Mouse (Mus musculus): ENCODE results near the gene Itgb2l.
A peak's percentile ranks its signal among the peaks of the same experiment; 100 is the strongest.
"Not testable (repeated sequence)": the region's sequence is repeated elsewhere in the genome, so short reads cannot be mapped to it uniquely, and the experiment has no call there.

The Itgb2l gene

DNA sequence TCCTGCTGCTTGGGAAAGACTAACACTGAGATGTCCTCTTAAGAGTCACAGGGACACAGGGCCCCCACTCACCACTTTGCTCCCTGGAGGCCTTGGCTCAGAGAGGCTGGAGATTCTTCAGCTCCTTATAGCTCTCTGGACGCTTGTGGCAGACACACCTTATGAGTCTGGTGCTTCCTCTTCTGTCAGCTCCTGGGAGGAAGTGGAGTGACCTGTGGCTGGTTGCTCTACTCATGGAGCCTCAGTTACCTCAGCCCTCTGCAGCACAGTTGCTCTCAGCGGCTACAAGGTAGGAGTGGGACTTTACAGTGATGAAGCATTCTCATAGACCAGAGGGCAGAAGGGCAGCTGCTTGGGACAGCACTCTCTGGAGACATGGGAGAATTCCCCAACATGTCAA lies at the start of gene Itgb2l:
TSS of gene Itgb2l (minus strand) at position 152 of the 400 bp plus-strand sequence.
- DNase-seq (ENCODE audit: low spot score in 2 of 2), result no peak

DNA sequence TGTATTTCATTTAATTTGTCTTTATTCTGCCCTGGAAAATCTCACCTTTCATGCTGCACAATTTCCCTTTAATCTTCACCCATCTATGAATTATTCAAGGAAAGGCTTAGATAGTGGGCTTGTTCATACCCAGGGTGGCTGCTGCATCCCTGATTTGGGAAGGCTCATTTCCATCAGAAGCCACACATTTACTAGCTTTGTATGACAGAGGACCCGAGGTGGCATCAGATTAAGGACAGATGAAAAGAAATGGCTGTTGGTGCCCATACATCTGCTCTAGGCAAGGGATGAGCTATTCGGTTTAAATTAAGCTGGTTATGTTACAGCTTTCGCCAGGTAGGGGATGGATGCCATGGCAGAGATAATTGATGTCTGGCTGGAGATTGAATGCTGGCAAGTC lies 48.1 kb upstream of the Itgb2l start:
- no peak for DNase-seq (ENCODE audit: low spot score in 2 of 2)

DNA sequence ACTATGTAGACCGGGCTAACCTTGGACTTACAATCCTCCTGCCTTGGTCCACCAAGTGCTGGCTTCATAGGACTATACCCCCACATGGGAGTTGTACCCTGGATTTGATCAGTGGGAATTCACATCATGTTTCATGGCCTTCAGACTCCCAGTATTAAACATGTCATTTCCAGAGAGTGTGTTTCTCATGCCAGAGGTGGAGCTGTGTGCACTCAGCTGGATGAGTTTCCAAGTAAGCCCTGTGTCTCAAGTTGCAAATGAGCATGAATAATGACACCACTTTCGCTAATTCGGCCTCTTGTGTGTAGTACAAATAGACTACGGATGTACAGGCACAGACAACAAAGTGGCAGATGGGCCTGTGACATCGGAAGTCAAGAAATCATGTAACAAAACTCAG lies 44.6 kb upstream of the Itgb2l start:
- DNase-seq (ENCODE audit: low spot score in 2 of 2), result no peak

- no peak for DNase-seq (ENCODE audit: low spot score in 2 of 2)
Measured at GRCm38 (mm10) chr16:96487007-96487684, 43.7 kb upstream of the Itgb2l start.

DNA sequence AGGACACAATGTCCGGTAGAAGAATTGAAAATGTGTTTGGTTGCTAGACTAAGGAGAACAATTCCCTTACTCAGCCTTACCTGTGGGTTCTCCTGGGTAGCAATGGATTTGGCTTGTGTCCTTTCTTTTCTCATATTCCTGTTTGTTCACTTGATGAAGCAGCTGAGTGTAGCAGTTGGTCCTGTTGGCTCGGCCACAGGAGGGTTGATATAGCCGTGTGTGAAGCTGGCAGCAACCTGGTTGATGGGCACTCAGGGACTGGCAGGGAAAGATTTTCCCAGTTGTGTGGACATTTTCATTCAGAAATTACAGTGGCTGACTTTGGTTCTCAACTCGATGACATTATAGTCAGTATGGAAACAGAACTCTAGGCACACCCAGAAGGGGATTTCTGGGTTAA lies 38.4 kb upstream of the Itgb2l start:
- DNase-seq (ENCODE audit: low spot score in 2 of 2), result no peak

DNA sequence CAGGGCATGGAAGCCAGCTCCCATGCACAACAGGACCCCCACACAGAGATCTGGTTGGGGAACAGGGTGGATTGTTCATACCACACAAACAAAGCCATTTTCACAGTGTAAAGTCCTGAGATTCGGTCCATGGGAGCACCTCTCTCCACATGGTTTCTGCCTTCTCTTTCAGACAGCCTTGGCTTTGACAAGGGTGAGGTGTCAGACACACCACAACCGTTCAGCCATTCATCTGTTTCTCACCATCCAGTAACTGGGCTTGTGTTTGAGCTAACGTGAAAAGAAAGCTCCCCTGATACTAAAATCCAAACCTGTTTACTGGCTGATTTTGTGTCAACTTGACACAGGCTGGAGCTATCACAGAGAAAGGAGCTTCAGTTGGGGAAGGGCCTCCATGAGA lies 30.8 kb upstream of the Itgb2l start:
- no peak for DNase-seq (ENCODE audit: low spot score in 2 of 2)

DNA sequence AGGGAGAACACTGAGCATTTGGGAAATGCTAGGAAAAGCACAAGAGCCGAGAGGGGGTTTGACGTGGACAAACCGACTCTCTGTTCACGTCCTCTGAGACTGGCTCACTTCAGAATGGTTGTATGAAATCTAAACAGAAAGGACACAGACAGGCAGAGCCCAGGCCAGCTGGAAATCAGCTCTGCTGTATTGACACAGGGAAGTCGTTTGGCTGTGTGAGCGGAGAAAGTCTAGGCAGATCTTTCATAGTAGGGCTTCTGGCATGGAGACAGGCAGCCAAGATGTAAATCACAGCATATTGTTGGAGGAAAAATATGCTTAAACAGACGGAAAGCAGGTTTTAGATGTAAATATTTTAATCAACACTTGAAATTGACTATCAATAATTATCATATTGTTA lies 29.4 kb upstream of the Itgb2l start:
- no peak for DNase-seq (ENCODE audit: low spot score in 2 of 2)

DNA sequence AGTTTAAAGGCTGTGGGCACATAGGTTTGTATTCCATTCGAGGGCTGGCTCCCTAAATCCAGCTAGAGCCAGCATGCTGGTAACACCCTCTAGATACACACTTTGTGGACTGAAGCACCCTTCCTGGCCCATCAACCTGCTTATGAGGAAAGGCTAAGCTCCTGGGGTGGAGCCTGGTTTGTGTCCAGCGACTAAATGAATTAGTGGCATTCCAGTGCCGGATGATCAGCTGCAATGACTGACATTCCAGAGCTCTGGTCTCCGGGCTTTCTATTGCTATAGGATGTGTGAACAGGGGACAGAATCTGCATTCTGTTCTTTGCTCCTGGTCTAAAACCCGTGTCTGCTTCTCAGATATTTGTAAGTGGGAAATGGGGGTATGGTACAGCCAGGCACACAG lies 28.9 kb upstream of the Itgb2l start:
- DNase-seq (ENCODE audit: low spot score in 2 of 2), result no peak

- DNase-seq (ENCODE audit: low spot score in 2 of 2), result no peak
Measured at GRCm38 (mm10) chr16:96469640-96470039, 26.2 kb upstream of the Itgb2l start.

- peak; percentile 59 to 62 for DNase-seq (ENCODE audit: low spot score in 2 of 2)
Measured at GRCm38 (mm10) chr16:96468698-96469097, 25.3 kb upstream of the Itgb2l start.

DNA sequence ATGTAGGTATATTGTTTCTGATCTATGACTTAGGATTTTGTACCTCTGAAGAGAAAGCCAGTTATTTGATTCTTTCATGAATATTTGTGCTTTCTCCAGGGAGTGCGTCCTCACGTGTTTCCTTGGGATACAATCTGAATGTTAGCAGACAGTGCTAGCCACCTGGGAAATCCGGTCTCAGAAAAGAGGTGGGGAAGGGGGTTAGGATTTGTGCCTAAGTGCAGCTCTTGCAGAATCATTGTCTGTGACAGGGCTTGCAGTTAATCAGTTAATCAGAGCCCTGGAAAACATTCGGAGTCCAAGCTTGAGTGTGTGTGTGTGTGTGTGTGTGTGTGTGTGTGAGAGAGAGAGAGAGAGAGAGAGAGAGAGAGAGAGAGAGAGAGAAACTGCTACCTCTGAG lies 24.6 kb upstream of the Itgb2l start:
- no peak for DNase-seq (ENCODE audit: low spot score in 2 of 2)

- DNase-seq (ENCODE audit: low spot score in 2 of 2), result peak; percentile 76 to 94
Measured at GRCm38 (mm10) chr16:96467445-96467844, 24.0 kb upstream of the Itgb2l start, which contains the start of gene Pcp4. Gene Pcp4 (plus strand): TSS chr16:96467606.

DNA sequence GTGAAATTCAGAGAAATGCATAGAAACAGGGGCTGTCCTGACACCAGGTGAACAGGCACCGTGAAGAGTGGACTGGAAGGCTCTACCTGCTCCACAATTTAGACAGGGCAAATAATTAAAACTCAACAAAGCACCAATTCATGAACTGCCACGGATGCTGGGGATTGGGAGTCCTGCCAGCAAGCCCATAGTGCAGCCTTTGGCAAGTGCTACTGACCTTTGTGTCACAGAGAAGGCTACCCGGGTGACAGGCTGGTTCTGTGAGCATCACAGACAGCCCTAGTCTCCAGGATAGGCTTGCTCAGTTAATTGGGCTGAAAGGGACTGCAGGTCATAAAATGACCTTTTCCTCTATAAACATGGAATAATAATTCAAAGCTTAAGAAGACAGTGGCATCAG lies 17.4 kb upstream of the Itgb2l start:
- DNase-seq (ENCODE audit: low spot score in 2 of 2), result no peak

DNA sequence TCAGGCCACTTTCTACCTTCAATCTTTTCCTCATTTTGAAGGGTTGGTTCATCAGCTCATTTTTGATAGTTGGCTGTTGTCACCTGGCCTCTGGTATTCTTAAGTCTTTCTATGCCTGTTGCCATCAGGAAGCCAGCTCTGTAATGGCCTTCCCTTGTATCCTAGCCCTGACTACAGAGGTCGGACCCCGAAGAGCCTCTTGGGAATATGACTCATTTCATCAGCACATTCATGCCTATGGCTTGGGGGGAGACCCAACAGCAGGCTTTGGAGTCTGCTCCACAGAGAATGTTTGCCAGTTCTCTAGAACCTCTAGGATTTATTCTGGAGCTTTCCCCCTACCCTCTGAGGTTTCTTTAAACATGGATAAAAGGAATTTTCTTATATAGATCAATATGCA lies 15.9 kb upstream of the Itgb2l start:
- no peak for DNase-seq (ENCODE audit: low spot score in 2 of 2)

- DNase-seq (ENCODE audit: low spot score in 2 of 2), result no peak
Measured at GRCm38 (mm10) chr16:96457612-96458011, 14.2 kb upstream of the Itgb2l start.

GRCm38 (mm10) chr16:96454086-96454485 lies 10.7 kb upstream of the Itgb2l start:
- no peak for DNase-seq (ENCODE audit: low spot score in 2 of 2)

DNA sequence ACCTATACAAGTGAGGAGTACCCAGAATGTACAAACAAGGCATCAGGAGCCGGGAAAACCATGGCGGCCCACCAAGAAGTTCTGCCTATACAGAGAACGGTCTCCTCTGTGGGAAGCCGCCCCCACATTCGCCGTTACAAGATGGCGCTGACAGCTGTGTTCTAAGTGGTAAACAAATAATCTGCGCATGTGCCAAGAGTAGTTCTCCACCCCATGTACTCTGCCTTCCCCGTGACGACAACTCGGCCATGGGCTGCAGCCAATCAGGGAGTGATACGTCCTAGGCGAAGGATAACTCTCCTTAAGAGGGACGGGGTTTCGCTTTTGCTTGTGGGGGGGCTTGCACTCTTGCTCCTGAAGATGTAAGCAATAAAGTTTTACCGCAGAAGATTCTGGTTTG lies 7.5 kb upstream of the Itgb2l start:
- not testable (repeated sequence) for DNase-seq (ENCODE audit: low spot score in 2 of 2)

GRCm38 (mm10) chr16:96441826-96442225 lies 1.6 kb downstream of the Itgb2l start:
- no peak for DNase-seq (ENCODE audit: low spot score in 2 of 2)

- DNase-seq (ENCODE audit: low spot score in 2 of 2), result no peak
Measured at GRCm38 (mm10) chr16:96440871-96441270, 2.5 kb downstream of the Itgb2l start.

DNA sequence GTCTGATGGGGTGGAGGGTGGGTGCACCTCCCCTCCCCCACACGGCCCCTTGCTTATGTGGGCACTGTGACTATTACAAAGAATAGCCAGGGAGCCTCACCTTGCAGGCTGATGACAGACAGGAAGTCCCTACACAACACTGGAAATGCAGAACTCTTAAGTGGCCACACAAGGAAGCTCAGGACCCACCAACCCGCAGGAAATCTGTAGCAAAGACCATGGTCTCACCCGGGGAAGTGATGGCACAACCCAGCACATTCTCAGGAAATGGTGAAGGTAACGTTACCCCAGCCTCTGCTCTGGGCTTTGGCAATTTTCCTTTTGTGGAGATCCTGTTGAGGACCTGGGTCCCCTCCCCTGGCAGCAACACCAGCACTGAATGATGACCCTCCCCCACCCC lies 3.7 kb downstream of the Itgb2l start:
- no peak for DNase-seq (ENCODE audit: low spot score in 2 of 2)

- no peak for DNase-seq (ENCODE audit: low spot score in 2 of 2)
Measured at GRCm38 (mm10) chr16:96438946-96439345, 4.5 kb downstream of the Itgb2l start.

DNA sequence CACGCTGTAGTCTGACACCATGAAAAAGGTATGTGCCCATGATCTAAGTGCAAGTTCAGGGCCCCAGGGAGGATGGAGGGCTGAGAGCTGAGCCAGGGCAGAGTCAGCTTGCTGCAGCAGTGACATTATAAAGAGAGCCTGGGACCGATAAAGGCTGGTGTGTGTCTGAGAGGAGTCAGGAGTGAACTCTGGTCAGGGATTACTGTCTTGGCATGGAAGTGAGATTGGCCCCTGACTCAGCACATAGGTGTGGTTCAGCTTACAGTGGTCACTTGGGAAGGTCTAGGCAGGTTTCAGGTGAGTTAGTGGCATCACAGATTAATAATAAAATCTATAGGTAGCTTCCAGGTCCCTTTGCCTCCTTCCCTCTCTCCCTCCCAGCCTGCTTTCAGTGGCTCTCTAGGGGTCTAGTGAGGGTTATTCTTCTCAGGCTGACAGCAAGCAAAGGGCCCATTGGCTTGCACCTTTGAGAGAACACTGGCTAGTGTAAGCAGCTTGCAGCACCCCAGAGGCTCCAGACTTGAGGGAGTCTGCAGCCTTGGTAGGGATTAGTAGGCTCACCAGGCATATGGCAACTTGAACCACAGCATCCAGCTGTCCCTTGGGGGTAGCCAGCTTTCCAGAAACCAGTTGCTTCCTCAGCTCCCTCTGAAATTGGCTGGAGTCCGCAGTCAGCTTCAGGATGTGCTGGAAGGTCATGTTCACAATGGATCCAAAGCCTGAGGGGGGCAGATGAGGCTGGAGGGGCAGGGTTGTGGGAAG lies 9.2 kb downstream of the Itgb2l start:
- no peak for DNase-seq (ENCODE audit: low spot score in 2 of 2)

DNA sequence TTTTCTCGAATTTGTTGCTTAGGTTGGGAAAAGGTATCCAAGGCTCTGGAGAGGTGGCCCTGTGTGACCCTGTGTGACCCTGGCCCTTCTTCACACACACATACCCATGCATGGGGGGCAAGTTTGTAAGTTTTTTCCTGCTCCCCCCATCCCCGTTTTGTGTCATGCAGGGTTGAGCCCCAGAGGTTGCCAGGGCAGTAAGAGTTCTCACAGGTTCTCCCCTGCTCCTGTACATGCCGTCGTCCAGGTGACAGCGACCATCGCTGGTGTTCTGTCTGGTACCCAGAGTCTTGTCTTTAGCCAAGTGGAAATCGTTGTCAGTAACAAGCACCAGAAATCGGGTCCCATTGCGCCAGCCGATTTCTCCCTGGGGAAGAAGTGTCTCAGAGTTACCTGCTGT lies 10.2 kb downstream of the Itgb2l start:
- no peak for DNase-seq (ENCODE audit: low spot score in 2 of 2)

All from left cerebral cortex, adult 9 months (tissue).